Mouse (Mus musculus) liver, postnatal 0 days (tissue): ENCODE measurements around the gene Pom121l2.

ENCODE experiments used
- CTCF ChIP-seq: sonication (generic); IDR thresholded peaks from 2 replicates; pipeline ENCODE4 v1.5.1; 2016; ENCODE audit warnings: antibody characterized with exemption, low read depth
- EP300 ChIP-seq: IDR thresholded peaks from 2 replicates; pipeline ENCODE4 v1.6.1; 2016; ENCODE audit warnings: antibody characterized with exemption, low read depth, mild to moderate bottlenecking

DNA sequence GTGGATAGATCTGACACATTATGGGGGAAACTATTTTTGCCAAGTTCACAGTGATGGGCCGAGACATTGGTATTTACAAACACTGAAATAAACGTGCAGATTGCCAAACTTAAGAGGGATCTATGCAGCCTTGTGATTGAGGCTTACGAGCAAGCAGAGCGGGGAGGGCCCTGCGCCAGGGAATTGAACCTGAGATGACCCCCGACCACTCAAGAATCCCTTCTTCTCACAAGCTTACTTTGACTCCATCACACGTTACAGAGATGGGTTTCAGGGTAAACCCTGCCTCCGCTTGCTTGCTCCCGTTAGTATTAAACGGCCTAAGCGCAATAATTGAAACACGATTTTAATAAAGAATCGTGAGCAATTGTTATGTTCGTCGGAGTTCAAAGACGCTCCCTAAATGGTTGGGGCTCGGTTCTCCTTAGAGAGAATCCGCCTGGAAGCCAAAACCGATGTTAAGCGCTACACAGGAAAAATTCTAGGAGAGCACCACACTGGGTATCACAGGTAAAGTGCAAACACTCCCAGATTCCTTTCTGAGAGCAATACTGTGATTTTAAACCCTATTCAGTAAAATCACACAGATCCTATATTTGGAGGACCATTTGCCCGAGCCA lies 16.3 kb downstream of the Pom121l2 start:
- TF ChIP-seq CTCF (no peak), EP300 (no peak)
